Mouse (Mus musculus) kidney, adult 11 months (tissue): ENCODE measurements around the gene Pkn1.

ENCODE experiments used
- DNase-seq: peaks from one replicate; pipeline ENCODE4 v3.0.0; 2022

The Pkn1 gene

GRCm38 (mm10) chr8:83723447-83724083 is 24.6 kb upstream of the Pkn1 start:
- DNase-seq = no peak

GRCm38 (mm10) chr8:83722631-83723030 is 23.7 kb upstream of the Pkn1 start:
- no peak for DNase-seq

- peak; percentile 80 for DNase-seq
These were observed 22.5 kb upstream of the Pkn1 start for GRCm38 (mm10) chr8:83721405-83722025.

GRCm38 (mm10) chr8:83719693-83720092 is 20.7 kb upstream of the Pkn1 start:
- no peak for DNase-seq

GRCm38 (mm10) chr8:83719048-83719447 is 20.1 kb upstream of the Pkn1 start:
- DNase-seq = no peak

GRCm38 (mm10) chr8:83716563-83716962 is 17.6 kb upstream of the Pkn1 start:
- no peak for DNase-seq

- DNase-seq = no peak
These were observed 16.8 kb upstream of the Pkn1 start for GRCm38 (mm10) chr8:83715771-83716170.

GRCm38 (mm10) chr8:83715031-83715690 is 16.2 kb upstream of the Pkn1 start, which contains the start of gene Ddx39:
Ddx39 (plus strand) TSS chr8:83715177.
- peak; percentile 99 for DNase-seq

GRCm38 (mm10) chr8:83714676-83715030 is 15.7 kb upstream of the Pkn1 start:
- DNase-seq = no peak

GRCm38 (mm10) chr8:83707554-83707953 is 8.6 kb upstream of the Pkn1 start:
- no peak for DNase-seq

- no peak for DNase-seq
These were observed 7.4 kb upstream of the Pkn1 start for GRCm38 (mm10) chr8:83706411-83706810.

GRCm38 (mm10) chr8:83703426-83703825 is 4.4 kb upstream of the Pkn1 start:
- DNase-seq = no peak

- no peak for DNase-seq
These were observed 1.6 kb upstream of the Pkn1 start for GRCm38 (mm10) chr8:83700423-83701085.

- DNase-seq = no peak
These were observed 587 bp upstream of the Pkn1 start for GRCm38 (mm10) chr8:83699566-83699965.

- DNase-seq = peak; percentile 60
These were observed 703 bp downstream of the Pkn1 start for GRCm38 (mm10) chr8:83698291-83698660.

- peak; percentile 84 for DNase-seq
These were observed 1.4 kb downstream of the Pkn1 start for GRCm38 (mm10) chr8:83697374-83698220.

- no peak for DNase-seq
These were observed 3.5 kb downstream of the Pkn1 start for GRCm38 (mm10) chr8:83695351-83696106.

GRCm38 (mm10) chr8:83694369-83695160 is 4.4 kb downstream of the Pkn1 start:
- peak; percentile 53 for DNase-seq

GRCm38 (mm10) chr8:83693609-83694236 is 5.3 kb downstream of the Pkn1 start:
- no peak for DNase-seq

GRCm38 (mm10) chr8:83689264-83689663 is 9.7 kb downstream of the Pkn1 start:
- DNase-seq = no peak

GRCm38 (mm10) chr8:83684517-83684916 is 14.5 kb downstream of the Pkn1 start:
- DNase-seq = no peak
